Mouse (Mus musculus): ENCODE results near the gene Tgoln1.
A peak's percentile ranks its signal among the peaks of the same experiment; 100 is the strongest.

The Tgoln1 gene

GRCm38 (mm10) chr6:72627276-72627675 lies 10.5 kb upstream of the Tgoln1 start:
- DNase-seq: peak; percentile 72 to 83

GRCm38 (mm10) chr6:72626391-72626790 lies 9.6 kb upstream of the Tgoln1 start:
- DNase-seq: no peak

DNA sequence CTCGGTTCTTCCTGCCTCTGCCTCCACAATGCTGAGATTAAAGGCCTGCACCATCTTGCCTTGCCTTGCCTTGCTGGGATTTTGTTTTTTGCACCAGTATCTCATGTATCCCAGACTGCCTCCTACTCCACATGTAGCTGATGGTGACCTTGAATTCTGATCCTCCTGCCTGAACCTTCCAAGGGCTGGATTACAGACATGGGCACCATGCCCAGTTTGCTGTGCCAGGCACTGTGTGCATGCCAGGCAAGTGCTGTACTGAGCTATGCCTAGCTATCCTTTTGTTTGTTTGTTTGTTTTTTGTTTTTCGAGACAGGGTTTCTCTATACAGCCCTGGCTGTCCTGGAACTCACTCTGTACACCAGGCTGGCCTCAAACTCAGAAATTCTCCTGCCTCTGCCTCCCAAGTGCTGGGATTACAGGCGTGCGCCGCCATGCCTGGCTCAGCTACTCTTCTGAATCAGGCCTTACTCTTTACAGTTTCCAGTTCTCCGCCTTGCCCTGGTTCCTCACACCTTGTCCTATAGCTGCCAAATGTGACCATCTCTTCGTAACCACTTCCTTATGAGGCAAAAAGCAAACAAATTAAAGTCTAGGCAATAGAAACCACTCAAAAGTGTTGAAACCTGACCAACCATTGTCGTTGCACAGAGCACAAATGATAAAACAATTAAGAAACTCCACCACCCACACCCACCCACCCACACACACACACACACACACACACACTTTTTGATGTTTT lies 7.0 kb upstream of the Tgoln1 start:
- DNase-seq: no peak

DNA sequence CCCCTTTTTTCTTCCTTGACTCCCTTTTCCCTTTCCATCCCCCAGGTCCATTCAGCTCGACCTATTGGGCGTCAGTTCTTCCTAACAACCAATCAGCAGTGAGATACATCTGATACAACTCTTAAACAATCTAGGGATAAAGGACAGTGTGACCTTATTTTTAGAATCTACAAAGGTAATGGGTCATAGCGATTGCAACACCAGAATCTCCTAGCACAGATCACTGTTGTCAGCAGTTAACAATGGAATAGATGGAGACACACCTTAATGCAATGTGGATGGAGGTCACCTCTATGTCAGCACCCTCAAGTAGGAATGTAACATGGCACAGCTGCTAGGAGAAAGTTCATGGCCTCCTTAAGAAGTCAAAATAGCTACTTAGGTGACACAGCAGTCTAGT lies 6.1 kb upstream of the Tgoln1 start:
- DNase-seq: no peak

- DNase-seq: no peak
These were observed 4.1 kb upstream of the Tgoln1 start for GRCm38 (mm10) chr6:72620920-72621319.

DNA sequence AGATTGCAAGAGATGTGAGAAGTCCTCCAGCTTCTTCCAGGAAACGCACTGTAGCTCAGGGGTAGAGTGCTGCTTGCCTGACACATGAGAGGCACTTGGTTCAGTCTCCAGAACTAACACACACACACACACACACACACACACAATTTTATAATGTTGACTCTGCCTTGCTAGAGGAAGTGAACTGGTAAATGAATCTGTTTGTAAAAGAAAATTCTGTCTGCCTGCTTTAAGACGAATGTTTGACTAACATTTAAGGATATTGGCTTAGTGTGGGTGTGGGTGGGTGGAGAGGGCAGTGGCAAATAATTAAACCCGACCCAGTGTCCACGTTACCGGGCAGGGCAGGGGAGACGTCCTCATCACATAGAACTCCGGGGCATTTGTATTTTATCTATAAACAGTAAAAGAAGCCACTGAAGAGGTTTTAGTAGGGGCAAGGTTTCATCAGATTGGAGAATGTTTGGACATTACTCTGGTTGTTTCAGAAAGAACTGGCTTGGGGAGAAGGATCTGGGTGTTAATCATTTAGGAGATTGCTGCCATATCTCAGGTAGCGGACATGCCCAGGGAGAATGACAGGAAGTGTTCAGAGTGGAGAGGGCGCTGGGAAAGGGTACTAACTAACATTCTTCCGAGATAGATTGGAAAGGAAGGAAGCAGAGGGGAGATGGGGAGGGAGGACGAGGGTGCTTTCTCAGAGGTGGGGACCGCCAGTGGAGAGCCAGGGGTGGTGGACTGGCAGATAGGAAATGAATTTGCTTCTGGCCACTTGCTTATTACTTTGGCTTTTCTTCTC lies 3.1 kb upstream of the Tgoln1 start:
- peak; percentile 41 to 52 for DNase-seq

DNA sequence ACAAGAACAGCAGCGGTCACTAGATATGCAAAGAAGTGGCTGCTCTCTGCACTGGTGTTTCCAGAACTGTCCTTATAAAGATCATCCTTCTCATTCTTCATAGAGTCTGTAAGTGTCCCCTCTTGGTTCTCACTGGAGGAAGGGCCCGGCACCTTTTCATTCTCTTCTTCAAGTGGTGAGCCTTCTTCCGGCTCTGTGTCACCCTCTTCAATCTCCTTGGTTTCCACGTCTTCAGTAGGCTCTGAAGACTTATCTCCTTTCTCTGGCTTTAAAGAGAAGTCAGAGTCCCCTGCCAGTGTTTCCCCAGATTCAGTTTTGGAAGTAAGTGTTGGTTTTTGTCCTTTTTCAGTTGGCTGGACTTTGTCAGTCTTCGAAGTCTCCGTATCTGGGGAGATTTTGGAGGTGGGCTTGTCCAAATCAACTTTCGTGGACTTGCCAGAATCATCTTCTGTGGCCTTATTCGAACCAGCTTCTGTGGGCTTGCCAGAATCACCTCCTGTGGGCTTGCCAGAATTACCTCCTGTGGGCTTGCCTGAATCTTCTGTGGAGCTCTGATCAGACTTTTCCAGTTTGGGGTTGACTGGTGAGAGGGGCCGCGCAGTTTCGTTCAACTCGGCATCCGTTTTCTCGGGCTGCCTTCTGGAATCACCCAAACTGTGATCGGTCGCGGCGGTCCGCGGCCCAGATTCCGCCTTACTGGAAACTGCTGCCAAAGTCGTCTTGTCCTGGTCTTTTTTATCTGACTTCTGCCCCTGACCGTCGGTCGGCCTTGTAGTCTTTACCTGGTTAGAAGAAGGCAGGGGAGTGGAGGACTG lies 1.0 kb downstream of the Tgoln1 start:
- peak; percentile 28 to 32 for DNase-seq

DNA sequence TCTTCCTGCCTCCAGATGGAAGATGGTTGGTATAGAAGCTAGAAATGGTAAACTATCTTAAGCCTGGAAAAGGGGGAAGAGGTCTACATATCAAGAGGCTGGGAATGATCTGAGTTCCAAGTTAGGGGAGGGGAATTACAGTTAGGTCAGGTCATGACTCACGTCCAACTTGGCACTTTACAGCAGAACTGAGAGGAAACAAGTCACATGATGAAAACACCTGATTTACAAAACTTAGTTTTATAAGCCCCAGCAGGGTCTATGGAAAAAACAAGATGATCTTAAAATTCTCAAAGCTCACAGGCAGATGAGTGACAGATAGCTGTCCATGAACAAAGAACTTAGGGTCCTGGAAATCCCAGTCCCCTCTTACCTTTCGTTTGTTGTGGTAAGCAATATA lies 1.6 kb downstream of the Tgoln1 start:
- no peak for DNase-seq

- DNase-seq: no peak
These were observed 6.5 kb downstream of the Tgoln1 start for GRCm38 (mm10) chr6:72610261-72610660.

DNA sequence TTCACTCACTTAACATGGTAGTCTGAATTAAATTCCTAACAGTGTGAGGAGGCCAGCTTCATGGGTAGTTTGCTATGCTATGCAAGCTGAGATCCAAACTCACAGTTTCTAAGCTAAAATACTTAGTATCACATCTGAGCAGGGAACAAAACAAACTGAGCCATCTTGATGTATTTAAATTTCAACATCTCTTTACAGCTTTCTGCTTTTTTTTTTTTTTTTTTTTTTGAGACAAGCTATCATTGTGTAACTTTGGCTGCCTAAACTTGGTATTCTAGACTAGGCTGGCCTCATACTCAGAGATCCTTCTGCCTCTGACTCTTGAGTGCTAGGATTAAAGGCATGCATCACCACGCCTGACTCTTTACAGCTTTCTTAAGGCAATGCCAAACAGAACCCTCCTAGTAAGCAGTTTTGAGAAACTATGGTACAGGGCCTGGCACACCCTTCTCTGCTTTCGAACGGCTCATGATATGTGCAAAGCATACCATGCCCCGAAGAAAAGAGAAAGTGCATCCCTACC lies 8.1 kb downstream of the Tgoln1 start:
- DNase-seq: no peak

DNA sequence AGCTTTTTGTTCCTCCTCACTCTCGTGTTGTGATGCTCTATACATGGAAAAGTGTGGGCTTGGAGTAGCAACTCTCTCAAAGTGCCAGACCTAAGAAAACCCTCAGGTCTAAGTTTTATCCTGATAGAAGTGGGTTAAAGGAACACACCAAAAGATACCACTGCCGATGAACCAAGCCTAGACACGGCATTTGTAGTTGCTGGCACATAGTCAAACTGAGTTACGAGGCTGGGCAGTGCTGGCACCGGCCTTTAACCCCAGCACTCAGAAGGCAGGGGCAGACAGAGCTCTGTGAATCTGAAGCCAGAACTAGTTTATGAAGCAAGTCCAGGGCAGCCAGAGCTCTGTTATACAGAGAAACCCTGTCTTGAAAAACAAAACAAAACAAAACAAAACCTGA lies 9.1 kb downstream of the Tgoln1 start:
- DNase-seq: no peak

DNA sequence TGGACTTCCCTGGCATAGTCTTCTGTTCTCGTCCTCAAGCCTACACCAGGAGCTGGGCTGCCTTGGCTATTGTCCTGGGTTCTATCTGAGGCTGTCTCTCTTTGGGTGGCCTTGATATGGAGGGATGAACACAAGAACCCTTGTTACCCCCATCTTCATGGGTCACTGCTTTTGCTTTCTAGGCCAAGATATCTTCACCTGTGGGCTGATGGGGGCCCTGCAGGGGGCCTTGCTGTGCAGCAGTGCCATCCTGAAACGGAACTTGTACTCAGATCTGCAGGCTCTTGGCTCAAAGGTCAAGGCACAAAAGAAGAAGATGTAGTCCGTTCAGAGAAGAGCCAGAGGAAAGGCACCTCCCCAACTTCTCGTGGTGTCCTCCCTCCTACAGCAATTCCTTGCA lies 9.7 kb downstream of the Tgoln1 start:
- DNase-seq: no peak

- DNase-seq: no peak
These were observed 12.7 kb downstream of the Tgoln1 start for GRCm38 (mm10) chr6:72604066-72604465.

DNA sequence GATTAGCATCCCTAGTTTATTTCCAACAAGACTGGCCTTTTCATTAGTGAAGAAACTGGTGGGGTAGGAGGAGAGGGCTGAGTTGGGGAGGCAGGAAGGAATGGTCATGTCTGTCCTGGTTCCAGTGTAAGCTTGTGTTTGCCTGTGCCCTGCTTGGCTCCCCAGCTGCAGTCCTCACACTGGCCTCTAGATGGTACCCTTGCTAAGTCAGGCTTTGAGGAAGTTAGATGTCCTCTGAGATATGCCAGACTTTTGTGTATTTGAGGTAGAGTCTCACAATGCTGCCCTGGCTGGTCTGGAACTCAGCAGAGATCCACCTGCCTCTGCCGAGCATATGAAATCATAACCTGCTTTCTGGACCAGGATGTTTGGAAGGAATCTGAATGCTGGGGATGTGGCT lies 15.1 kb downstream of the Tgoln1 start:
- peak; percentile 90 to 92 for DNase-seq

DNA sequence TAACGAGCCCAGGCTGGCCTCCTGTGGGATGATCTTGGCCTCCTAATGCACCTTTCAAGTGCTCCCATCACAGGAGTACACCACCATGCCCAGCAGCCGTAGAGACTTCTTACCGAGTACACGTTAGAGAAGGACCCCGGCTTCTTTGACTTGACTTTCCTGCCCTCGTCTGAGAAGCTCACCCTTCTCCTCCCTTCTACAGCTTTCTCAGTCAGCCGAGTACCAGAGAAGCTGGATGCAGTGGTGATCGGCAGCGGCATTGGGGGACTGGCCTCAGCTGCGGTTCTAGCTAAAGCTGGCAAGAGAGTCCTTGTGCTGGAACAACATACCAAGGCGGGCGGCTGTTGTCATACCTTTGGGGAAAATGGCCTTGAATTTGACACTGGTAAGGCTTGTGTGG lies 16.0 kb downstream of the Tgoln1 start:
- no peak for DNase-seq

- DNase-seq: no peak
These were observed 16.6 kb downstream of the Tgoln1 start for GRCm38 (mm10) chr6:72600216-72600615.

GRCm38 (mm10) chr6:72598791-72599557 lies 17.8 kb downstream of the Tgoln1 start:
- peak in 1 of 2 experiments; percentile 58 for DNase-seq

GRCm38 (mm10) chr6:72597956-72598753 lies 18.6 kb downstream of the Tgoln1 start, which contains the start of the genes Elmod3 and Retsat:
TSS of gene Elmod3 (minus strand) at chr6:72598413.
TSS of gene Retsat (plus strand) at chr6:72598475.
- DNase-seq: peak; percentile 95 to 97

DNA sequence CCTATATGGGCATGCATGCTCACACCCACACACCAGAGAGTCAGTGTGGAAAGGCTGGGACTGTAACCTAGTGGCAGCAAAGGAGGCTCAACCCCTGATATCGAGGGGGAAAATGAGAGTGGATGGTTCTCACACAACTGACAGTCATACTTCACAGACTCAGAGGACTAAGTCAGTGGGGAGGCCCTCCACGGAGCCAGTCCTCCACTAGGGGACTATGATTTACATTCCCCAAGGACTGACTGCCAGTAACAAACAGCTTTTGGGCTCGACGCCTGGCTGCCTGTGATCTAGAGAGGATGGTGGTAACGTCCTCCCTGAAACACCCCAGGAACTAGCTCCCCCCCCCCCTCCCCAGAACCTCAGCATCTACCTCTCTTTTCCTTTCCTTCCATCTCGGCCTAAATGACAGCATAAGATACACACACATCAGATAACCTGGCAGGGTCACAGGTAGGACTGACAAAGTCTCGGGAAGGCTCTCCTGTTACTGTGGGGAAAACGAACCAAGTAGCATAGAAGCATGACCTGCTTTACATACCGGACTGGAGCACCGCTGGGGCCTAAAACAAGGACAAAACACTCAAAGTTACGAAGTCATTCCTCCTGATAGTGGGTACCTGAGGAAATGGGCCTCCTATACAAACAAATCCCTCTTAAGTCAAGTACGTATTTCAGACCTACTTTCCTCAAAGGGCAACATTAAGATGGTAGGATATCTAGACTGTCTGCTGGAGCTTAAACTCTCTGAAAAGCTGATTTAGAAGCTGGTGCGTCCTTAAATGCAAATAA lies 19.5 kb downstream of the Tgoln1 start:
- peak; percentile 66 to 70 for DNase-seq

DNA sequence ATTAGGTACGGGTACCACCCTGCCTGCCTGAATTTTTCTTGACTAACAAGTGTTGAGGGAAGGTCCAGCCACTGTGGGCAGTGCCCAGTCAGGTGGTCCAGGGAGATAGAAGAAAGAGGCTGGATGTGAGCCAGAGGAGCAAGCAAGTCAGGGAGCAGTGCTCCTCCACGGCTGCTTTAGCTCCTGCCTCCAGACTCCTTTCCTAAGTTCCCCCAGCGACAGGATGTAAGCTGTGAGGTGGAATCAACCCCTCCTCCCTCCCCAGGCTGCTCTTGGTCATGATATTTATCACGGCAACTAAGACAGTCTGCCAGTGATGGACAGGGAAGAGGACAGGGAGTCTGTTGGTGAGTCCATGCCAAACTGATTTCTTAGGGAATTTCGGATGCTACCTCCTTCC lies 22.9 kb downstream of the Tgoln1 start:
- no peak for DNase-seq

All from kidney, postnatal 4 days (tissue).